Mouse (Mus musculus) thymus, postnatal 36 days (tissue): Measurements from ENCODE around the gene Ccser1.

Experiments used
- DNase-seq, 2 experiments: peaks; one replicate each; pipeline ENCODE4 v3.0.0; 2022; ENCODE audit warnings: mixed read lengths in 2 of 2

The Ccser1 gene

DNA sequence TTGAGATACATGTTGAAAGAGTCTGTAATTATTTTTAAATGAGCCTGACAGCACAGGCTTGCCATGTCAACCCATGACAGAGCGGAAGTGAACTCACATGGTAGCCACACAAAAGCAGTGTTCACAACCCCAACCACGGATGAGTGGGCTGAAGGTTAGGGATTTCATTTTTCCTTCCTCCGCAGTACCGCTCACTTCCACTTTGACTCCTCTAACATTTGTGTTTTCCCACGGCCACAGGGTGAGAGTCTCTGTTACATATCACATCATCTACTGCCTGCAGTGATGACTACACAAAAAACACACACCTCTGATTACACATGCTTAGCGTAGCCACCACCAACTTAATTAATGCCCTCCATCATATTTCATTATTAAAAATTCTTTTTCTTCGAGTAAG is 120.9 kb downstream of the Ccser1 start:
- DNase-seq: no peak

DNA sequence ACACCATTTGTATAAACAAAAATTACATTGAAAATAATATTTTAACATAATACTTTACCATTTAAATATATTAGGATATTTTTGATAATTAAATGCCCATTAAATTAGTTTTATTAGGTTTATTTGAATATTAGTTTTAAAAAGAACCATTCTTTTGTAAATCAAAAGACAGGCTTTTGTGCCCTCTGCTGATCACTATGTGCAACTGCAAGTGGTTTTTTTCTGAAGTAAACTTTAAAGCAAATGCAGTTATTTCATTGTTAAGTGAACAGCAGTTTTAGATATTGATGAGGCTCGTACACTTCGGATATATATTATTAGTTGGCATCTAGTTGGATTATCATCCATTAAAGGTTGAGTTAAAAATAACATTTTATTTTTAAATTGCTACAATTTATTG is 121.5 kb downstream of the Ccser1 start:
- DNase-seq: no peak

DNA sequence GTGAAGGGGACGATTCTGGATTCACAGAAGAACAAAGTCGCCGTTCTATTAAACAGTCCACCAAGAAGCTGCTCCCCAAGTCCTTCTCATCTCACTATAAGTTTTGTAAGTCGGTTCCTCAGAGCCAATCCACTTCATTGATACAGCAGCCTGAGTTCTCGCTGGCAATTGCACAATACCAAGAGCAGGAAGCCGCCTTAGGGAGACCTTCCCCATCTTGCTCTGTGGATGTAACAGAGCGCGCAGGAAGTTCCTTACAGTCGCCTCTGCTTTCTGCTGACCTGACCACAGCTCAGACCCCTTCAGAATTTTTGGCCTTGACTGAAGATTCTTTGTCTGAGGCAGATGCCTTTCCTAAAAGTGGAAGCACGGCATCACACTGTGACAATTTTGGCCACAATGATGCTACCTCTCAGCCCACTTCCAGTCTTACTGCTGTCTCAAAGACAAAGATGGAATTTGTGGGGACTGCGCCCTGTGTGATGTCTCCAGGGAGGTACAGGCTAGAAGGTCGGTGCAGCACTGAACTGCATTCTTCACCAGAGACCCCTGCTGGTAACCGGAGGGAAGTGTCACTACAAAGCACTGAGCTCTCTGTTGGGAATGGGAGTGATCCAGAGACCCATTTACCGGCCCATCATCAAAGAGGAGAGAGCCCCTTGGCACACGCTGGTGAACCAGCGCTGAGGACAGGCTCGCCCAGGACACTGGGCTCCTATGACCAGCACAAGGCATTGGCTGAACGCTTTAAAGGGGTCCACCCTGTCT is 131.4 kb downstream of the Ccser1 start:
- peak in 1 of 2 experiments; percentile 12 for DNase-seq

DNA sequence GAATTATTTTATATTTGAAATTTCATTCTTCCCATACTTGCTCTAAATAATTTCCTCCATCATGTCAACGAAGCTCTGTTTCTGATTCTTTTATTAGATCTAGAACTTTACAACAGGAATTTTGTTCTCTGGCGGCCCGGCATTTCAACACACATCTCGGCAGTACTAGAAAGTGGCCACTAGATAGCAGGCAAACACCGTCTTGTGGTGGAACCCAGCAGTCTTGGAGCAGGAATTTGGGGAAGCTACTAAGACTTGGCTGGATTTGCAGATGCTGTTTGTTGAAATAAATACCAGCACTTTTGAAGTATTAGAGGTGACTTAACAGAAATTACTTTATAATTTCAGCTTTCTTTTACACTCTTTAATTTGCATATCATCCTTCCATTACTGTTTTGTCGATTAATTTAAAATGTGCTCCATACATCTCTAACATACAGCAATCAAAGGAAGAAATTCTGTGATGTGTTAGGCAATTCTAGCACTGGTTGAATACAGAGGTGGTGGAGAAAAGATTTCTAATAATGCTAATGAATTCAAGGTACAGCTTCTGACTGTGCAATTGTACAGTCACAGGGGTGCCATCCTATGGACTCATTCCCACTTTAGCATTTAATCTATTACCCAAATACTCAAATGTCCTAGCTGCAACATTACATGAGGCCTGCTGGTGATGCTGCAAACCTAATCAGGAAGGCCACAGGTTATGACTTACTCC is 135.9 kb downstream of the Ccser1 start:
- DNase-seq: peak; percentile 14 to 15

DNA sequence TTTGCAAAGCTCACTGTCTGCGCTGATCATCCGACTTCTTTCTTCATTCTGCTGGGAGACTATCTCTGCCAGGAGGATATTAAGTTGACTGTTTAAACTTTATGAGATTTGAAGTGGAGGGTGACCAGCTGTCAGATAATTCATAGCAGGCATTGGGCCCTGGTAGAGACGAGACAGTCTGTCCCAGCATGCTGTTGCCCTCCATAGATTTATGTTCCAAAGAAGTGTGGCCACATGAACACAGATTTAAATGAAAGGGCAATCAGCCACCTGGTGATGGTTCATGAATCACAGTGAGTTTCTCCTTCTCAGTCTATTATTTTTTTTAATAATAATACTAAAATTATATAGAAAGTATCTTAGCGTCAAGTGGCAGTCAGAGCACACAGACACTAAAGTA is 140.7 kb downstream of the Ccser1 start:
- no peak for DNase-seq

DNA sequence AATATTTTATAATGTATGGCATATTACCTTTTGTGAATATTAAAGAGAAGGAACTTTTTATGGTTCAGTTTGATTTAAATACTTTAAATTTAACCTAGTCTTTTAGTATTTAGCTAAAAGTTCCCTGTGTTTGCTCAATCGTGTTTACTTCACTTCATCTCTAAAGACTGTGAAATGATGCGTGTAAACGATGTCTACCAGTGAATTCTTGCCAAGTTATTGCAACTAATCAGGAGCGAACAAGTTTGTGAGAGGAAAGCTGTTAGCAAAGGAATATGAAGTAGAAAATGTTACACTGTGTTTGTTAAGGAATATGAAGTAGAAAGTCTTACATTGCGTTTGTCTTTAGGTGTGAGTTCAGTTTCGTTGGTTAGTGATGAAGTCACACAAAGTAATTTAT is 142.2 kb downstream of the Ccser1 start:
- DNase-seq: no peak

DNA sequence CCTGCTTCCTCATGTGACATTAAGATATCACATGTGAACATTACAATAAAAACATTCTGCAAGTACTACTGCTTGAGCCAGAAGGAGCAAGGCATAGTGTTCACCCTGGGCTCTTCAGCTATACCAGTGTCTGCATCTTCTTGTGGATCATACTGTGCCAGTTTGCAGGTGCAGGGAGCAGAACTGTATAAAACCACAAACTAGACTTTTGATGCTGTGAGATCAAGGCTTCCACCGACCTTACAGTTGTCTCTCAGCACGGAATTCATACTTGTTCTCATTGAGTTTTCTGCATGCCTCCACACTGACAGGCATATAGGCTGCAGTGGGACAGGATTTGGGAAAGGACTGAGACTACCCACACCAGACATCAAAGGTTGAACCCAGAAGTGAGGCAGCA is 146.0 kb downstream of the Ccser1 start:
- DNase-seq: peak in 1 of 2 experiments; percentile 33

DNA sequence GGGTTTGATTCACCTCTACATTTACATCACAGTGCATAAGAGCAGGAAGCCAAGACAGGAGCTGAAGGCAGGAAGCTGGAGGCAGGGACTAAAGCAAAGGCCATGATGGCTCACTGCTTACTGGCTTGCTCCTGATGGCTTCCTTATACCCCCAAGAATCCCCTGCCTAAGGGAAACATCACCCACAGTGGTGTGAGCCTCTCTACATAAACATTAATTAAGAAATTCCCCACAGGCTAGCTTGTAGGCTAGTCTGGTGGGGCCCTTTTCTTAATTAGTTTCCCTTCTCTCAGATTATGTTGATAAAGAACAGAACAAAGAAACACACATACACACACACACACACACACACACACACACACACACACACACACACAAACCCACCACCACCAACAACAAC is 148.9 kb downstream of the Ccser1 start:
- DNase-seq: no peak

DNA sequence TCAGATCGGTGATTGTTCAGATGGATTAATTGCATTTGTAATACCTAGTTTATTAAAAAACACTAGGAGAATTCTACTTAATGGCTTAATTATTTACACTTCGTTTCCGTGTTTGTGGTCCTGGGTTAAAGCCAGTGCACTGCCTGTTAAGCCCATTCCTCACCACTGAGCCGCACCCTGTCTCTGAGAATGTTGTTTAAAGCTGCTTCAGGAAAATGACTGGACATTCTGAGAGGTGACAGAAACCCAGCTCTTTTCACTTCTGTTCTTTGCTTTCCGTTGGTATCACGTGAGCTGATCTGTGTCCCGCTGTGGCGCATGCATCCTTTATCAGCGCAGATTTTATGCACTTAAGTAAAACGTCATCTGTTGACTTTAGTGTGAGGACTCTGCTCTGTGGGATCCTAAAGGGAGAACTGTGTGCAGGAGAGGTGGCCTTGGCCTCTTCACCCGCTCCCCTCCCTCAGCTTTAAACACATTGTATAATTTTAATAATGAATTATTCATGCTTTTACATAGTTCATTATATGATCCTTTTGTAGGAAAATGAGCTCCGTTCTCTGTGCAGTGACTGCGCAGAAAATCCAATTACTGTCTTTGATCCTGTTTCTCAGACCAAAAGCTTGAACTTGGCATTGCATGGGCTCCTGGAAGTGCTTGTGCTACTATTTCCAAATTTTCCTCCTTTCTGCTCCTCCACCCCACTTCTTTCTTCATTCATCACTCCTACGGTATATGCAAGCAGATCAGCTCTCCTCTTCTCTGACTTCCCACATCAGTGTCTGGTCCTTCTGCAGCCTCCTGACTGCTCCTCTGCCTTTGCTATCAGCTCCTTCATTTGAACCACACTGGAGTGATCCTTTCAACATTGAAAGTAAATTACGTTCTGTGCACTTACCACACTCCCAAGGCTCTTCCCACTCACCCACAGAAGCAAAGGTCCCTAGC is 149.7 kb downstream of the Ccser1 start:
- DNase-seq: no peak

DNA sequence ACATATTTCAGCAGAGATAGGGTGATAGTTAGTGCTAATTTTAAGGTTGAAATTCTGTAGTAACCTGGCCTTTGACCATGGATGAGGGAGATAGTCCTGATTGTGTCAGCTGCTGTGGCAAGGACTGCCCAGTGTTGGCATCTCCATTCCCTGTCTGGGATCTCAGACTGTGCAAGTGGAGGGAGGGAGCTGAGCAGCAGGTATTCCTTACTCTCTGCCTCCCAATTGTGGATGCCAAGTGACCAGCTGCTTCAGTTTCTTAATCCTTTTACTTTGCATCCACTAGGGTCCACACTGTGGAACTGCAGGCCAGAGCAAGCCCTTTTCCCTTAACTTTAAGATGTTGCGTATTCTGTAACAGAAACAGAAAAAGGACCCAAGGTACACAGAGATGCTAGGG is 154.3 kb downstream of the Ccser1 start:
- DNase-seq: no peak

DNA sequence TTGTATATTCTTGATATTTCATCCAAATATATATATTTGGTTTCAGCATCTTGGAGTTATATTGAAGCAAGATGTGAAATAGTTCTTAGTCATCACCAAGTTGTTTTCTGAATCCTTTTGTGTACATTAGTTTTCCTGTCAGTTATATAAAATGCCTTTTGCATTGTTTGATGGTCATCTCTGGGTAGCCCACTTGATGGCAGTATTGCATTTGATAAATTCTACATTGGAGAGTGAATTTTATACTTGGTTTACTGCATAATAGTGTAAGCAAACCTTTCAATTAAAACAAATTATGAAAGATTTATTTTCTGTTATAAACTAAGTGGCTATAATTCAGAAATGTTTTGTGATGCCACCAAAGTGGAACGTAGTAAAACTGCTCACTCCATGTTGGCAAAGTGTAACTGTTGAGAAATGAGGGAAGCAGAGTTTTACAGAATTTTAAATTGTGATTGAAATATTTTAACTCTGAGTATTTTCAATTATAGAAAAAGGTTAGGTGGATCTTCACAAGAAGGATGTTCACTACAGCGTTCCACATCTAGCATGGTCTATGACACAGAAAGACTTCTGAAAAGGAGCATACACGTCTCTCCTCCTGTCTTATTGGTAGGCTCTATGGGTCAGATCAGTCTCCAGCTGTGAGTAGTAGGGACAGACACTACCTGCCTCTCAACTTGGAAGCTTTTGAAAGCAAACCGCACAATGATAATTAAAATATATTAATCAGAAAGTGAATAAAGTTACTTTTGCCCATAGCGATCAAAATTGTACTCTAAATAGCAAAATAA is 167.1 kb downstream of the Ccser1 start:
- DNase-seq: no peak

DNA sequence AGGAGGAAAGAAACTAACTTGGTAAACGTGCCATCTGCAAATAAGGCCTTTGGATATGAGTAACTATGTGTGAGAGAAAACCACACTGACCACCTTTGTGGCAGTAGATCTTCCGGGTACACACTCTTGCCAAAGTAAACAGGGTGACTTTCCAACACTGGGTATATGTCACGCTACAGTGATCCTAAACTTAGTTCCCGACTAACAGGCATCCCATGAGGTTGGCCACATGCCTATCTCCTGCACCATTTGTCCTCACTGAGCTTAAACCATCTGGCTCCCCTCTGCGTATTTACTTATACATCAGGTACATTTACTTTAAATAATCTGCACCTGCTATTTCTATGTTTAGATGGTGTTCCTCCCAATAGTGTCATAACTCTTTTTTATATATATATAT is 183.6 kb downstream of the Ccser1 start:
- no peak for DNase-seq

DNA sequence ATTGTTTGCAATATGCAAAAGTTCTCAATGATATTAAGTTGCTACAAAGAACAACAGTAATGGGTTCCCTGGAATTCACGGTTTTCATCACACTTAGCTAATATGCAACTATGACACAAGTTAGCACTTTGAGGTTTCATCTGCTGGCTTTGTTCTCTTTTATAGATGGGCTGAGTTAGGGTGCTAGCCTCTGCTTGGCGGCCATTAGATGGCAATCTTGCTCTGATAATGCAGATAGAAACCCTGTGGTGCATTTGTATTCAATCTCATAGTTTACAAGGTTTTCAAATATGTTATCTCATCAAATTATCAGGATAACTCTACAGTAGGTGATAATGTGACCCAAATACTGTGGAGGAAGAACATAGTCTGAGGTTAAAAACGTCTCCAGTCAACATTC is 202.4 kb downstream of the Ccser1 start:
- no peak for DNase-seq

DNA sequence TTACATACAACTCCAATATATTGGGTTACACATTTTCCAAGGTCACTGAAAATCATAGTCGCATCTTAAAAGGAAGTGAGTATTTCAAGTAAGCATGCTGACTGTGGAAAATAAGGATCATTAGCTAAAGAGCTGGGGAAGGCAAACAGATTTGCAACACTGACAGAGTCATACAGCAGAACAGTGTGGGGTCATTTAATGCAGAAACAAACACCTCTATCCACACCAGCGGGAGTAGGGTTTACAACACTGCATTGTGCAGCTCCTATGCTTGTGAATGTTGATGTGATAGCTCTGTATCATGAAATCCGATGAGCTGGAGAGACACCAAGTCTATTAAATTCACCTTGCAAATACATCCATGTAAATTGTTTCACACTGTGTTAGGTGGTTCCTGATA is 202.9 kb downstream of the Ccser1 start:
- DNase-seq: no peak

DNA sequence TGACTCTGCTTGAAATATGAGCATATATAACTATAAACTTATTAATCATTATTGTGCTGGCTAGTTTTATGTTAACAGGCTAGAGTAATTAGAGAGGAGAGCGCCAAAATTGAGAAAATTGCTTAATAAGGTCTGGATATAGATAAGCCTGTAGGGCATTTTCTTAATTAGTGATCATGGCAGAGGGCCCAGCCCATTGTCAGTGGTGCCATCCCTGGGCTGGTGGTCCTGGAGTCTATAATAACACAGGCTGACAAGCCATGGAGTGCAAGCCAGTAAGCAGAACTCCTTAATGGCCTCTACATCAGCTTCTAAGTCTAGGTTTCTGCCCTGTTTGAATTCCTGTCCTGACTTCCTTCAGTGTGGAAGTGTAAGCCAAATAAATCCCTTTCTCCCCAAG is 206.9 kb downstream of the Ccser1 start:
- no peak for DNase-seq

DNA sequence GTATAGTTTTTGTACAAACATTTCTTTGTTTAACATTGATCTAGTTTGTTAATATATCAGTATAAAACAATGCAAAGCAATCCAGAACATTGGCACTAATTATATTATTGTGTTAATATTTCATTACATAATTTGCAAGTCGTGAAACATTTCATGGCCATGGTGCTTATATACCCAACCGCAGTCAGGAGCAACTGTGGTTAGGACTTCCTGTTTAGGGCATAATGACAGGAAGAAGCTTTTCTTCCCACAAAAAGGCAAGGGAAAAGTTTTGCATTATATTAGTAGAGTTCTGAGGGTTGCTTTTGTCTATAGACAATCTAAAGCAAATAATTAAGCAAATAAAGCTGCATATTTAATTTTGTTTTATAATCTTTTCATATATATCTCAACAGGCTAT is 247.4 kb downstream of the Ccser1 start:
- DNase-seq: no peak

DNA sequence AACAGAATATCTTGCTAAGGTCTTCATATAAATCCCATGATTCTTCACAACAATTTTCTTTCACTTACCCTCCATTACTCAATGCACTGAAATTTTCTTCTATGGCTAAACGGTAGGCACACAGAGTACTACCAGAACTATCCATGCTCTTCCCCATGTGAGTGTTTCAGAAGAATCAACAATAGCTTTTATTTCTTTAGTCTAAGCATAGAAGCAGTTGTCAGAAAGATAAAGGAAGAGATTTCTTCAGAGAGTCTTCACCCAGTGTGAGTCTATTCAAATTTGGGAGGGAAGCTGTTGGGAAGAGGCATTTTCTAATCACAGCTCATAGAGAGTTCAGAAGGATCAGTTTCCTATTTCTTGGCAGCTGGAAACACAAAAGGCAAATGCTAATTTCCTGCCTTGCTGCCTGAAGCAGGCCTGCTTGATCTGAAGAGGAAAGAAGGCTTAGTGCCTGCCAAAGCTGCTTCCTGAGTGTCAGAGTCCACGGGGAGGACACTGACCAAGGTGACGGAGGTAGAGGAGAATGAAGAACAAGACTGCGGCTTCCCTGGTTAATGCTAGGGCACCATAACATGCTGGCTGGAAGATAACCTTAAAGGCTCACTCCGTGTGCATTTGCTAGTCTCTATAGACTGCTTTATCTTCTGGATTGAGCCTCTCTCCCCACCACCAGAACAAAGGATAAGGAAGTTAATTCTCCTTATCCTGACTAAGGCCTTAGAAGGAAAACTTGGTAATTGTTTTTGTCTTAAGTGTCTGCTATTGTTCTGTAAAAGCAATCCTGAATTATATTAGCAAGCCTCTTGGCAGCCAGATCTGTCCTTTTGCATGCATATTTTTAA is 251.0 kb downstream of the Ccser1 start:
- no peak for DNase-seq

DNA sequence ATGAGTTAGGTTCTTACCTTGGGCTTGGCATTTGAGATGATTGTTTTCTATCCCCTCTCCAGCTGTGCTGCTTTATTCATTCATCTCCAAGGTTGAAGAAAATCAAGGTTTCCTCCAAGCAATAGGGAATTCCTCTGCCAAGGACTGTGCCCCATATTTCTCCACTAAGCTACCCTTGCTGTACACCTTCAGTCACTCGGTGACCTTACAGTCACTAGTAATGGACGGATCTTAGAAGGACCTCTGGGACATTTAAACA is 251.5 kb downstream of the Ccser1 start:
- no peak for DNase-seq

DNA sequence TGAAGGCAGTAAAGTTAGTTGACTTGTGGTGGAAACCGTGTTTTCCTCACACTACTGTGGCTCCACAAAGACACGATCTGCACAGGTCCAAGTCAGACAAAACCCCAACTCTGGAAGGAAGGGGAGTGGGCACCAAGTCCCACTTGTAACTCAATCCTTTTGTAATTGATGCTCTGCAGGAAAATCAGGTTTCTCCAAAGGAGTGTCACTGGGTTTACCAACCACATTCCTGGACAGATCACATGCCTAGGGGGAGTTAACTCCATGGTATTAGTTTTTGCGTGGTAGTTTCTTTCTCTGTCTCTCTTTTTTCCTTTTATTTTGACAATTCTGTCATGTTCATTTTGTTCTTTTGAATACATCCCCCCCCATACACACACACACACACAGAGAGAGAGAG is 252.0 kb downstream of the Ccser1 start:
- no peak for DNase-seq

DNA sequence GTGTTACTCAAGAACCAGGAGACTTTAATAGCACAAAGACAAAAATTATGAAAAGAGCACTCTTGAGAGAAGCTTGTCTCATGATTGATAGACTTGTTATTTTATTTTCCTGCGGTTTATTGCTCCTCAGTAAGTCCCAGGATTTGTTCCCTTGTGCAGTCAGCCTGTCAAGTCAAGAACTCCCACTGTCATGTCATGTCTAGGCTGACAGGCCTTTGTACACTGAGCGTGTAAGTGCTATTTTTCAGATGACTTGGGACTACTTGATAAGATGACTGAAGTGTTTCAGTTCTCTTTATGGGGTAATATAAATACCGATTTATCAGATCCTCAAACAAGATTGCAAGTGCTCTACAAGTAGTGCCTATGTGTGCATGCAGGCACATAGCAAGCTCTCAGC is 252.6 kb downstream of the Ccser1 start:
- DNase-seq: no peak

DNA sequence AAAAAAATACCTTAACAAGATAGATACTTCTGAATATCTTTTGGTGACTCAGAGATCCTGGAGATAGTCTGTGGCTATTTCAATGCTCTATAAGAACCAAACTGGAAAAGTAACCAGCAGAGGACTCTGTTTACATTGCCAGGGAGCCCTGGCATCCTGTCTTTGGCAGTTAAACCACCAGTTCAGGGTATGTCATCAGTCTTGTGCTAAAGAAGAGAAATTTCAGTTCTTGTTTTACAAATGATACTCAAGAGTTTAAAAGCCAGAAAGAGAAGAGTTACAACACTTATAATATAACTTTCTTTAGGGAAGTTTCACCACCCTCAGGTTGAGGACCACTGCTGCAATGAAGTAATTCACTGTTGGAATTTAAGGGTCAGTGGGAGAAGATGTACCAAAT is 258.0 kb downstream of the Ccser1 start:
- DNase-seq: no peak
